Mouse (Mus musculus) retina, adult 2 months (tissue): ENCODE results near the gene Tmem223.
A peak's percentile ranks its signal among the peaks of the same experiment; 100 is the strongest.

ENCODE experiments used
- DNase-seq: peaks from one replicate; pipeline ENCODE4 v3.0.0-alpha.2; 2012; ENCODE audit warnings: low read depth, low spot score

Tmem223 gene

GRCm38 (mm10) chr19:8745382-8745781, 25.4 kb upstream of the Tmem223 start:
- no peak for DNase-seq

GRCm38 (mm10) chr19:8747368-8747767, 23.4 kb upstream of the Tmem223 start:
- DNase-seq = no peak

DNA sequence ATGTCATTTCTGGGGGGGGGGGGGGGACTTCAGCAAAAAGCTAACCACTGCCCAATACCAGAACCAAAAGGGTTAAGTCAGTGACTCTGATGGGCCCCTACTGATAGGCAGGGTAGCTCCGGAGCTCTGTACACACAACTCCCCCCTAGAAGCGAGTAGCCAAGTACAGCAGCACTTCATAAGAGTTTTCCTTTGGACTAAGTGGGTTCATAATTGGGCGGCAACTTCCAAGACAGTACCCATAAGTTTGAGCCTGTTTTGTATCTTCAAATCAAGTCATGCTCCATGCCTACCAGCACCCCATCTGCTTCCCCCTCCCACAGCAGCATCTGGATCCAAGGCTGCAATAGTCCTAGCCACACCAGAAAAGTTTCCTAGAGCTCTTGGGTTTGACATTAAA, 15.1 kb upstream of the Tmem223 start:
- no peak for DNase-seq

GRCm38 (mm10) chr19:8756635-8757387, 14.0 kb upstream of the Tmem223 start, which contains the start of gene Nxf1:
Nxf1 (plus strand) TSS chr19:8757073.
- peak; percentile 86 for DNase-seq

DNA sequence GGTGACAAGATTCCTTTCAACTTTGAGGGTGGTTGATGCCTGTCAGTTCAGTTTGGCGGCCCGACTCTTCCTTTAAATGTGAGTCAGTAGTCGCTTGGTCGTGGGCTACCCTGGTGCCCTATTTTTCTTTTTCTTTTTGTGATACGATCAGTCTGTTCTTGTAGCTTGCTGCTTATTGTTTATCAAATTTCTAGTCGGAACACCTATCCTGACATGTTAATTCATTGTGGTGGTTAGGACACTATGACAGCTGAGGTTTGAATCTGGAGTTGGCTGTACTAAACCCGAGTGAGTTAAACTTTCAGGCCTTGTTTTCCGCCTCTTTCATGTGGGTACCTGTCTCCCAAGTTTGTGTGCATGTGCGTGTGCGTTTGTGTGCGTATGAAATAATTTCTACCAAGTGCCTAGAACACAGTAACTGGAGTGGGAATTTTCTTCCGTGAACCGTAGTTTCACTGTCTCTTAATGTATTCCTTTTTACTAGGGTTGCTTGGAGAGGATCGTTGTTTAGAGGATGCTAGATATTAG, 13.3 kb upstream of the Tmem223 start:
- no peak for DNase-seq

GRCm38 (mm10) chr19:8758899-8759298, 11.9 kb upstream of the Tmem223 start:
- no peak for DNase-seq

GRCm38 (mm10) chr19:8760757-8761156, 10.0 kb upstream of the Tmem223 start:
- no peak for DNase-seq

DNA sequence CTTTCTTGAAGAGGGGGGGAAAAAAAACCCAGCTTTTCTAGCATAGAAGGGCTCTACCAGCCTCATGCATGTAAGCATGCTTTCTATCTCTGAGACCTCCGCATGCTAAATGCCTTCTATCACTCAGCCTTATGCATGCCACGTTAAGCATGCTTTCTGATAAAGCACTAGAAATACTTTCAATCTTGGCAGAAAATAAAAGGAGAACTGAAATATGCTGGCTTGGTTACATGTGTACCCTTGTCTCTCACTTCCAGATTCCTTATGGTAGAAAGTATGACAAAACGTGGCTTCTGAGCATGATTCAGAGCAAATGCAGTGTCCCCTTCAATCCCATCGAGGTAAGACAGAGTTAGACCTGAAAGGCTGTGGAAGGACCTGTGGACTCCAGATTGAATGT, 7.5 kb upstream of the Tmem223 start:
- no peak for DNase-seq

DNA sequence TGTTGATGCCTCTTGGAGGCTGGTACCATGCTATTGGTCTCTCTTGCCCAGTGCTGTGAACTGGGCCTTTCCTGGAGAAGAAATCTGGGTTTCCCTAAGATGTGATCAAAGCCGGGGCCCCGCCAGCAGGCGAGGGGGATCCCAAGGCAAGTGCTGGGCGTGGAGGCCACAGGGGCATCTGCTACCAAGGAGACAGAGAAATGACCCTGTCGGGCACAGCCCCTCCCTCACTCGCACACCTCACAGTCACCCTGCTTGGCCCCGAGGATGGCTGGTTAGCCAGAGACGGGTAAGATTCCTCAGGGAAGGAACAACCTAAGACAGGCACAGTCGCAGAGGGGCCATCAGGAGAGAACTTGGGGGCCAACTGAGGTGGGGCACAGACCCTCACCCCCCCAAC, 5.2 kb upstream of the Tmem223 start:
- no peak for DNase-seq

DNA sequence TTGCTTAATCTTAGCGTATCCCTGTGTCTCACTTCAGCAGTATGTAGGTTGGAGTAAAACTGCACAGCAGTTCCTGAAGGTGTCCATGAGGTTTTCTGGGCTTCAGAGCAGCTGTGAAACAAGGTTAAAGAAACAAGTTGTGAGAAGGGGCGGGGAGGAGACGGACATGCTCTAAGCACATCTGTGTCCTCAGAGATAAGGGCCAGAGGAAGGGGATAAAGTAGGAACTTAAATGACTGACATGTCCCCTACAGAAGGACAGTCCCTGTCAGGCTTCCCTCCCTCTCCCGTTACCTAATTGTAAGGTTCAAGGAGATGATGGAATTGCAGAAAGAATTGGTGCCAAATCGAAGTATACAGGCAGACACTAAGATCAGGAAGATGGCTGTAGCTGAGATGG, 2.2 kb downstream of the Tmem223 start:
- DNase-seq = no peak

GRCm38 (mm10) chr19:8773409-8773808, 2.6 kb downstream of the Tmem223 start:
- DNase-seq = no peak

DNA sequence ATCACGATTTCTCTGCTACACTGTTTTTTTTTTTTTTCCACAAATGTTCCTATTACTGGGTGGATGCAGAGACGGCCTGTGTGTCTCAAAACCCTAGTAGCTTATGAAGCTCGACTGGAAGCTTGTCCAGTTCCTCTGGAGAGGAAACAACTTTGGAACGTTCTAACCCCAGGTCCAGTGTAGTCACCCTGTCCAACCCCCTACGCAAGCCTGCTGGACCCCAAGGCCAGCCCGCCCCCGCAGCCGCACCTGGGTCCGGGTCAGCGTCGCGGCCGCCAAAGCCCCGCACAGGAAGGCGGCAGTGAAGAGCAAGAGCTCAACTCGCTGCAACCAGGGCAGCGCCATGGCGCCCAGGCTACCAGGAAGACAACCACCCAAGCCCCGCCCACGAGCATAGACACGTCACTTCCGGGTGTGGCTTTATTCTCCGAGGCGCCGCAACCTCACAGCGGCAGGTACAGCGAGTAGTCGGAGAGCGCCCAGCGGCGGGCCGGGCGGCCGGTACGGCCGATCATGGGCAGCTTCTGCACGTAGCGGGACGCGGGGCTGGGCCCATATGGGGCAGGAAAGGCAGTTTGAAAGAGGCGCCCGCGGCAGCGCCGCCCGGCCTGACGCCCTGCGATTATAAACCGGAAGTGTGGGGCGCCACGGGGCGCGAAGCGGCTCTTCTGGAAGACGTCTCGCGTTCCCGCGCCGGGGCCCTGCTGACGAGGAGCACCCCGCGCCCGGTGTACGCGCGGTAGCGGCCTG, 3.5 kb downstream of the Tmem223 start, which contains the start of gene Tmem179b:
Gene Tmem179b (minus strand): TSS at position 382 of the 750 bp plus-strand sequence.
- DNase-seq = peak; percentile 91

GRCm38 (mm10) chr19:8774951-8775421, 4.2 kb downstream of the Tmem223 start:
- DNase-seq = no peak

GRCm38 (mm10) chr19:8786008-8786781, 15.4 kb downstream of the Tmem223 start, which contains the start of gene Taf6l:
Taf6l (minus strand) TSS chr19:8786417.
- DNase-seq = peak; percentile 89

- no peak for DNase-seq
Measured at GRCm38 (mm10) chr19:8788521-8788920, 17.7 kb downstream of the Tmem223 start.

GRCm38 (mm10) chr19:8789171-8789570, 18.4 kb downstream of the Tmem223 start:
- DNase-seq = no peak

- DNase-seq = no peak
Measured at GRCm38 (mm10) chr19:8790171-8790570, 19.4 kb downstream of the Tmem223 start.

GRCm38 (mm10) chr19:8798264-8798946, 27.6 kb downstream of the Tmem223 start, which contains the start of gene Polr2g:
Polr2g (minus strand) TSS chr19:8798577.
- DNase-seq = peak; percentile 76

DNA sequence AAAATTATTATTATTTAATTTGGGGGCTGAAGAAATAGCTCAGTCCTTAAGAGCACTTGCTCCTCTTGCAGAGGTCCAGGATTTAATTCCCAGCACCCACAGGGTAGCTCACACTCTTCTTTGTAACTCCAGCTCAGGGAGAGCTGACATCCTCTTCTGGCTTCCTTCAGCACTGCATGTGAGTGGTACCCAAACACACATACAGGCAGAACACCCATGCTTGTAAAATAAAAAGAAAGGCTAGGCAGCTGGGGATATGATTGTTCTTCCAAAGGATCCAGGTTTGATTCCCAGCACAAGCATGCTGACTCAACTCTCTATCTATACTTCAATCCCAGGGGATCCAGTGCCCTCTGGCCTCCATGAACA, 28.1 kb downstream of the Tmem223 start:
- DNase-seq = no peak

DNA sequence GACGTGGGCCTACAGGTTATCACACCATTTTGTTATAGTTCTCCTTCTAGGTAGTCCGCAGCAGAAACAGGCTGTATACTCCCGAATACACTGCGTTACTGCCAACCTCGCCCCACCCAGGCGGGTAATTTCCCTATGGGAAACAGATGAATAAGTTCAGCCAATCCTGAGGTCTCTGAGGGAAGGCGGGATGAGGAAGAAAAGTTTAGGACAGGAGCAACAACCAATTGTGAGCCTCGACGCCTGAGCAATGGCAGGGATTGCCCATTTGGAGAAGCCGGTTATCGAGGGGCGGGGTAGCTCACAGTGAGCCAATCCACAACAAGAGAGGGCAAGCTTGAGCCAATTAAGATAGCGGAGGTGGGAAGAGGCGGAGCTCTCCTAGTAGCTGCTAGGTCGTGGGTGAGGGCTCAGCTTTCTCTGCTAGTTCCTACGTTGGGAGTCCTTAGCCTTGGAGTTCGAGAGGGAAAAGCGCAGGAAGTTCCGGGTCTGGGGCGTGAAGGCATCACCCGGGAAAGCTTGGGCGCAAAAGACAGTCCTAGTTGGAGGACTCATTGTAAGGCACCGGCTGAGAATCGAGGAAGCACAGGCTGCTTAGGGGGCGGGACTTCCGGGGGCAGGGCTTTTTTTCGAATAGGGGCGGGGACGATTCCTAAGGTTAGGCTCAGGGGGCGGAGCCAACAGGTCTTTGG, 31.5 kb downstream of the Tmem223 start, which contains the start of gene Zbtb3:
Gene Zbtb3 (plus strand): TSS at position 426 of the 692 bp plus-strand sequence.
- peak; percentile 88 for DNase-seq
